Mouse (Mus musculus) CH12.LX (cell line): ENCODE results near the gene Hes2.
A peak's percentile ranks its signal among the peaks of the same experiment; 100 is the strongest.

Experiments
- CHD2 ChIP-seq: IDR thresholded peaks from 2 replicates; pipeline ENCODE4 v1.6.1; 2011; ENCODE audit warnings: low read length, improper control_type of control experiment
- CTCF ChIP-seq, 2 experiments: IDR thresholded peaks in 1 of 2; conservative IDR thresholded peaks in 1 of 2; 2 replicates each; pipeline ENCODE4 v1.5.1; 2011 to 2012; ENCODE audit warnings: low read depth in 2 of 2, low read length in 2 of 2, improper control_type of control experiment in 1 of 2, inconsistent platforms in 1 of 2, mild to moderate bottlenecking in 1 of 2, moderate library complexity in 1 of 2
- ELF1 ChIP-seq: IDR thresholded peaks from 2 replicates; pipeline ENCODE4 v1.6.1; 2014; ENCODE audit warnings: low read depth, mild to moderate bottlenecking, inconsistent platforms, low read length, improper control_type of control experiment
- POLR2A ChIP-seq: IDR thresholded peaks from 2 replicates; pipeline ENCODE4 v1.6.1; 2011; ENCODE audit warnings: low read depth, mild to moderate bottlenecking, improper control_type of control experiment, low read length
- TCF12 ChIP-seq: IDR thresholded peaks from 2 replicates; pipeline ENCODE4 v1.6.1; 2014; ENCODE audit warnings: low read depth, mild to moderate bottlenecking, inconsistent platforms, low read length, improper control_type of control experiment
- USF1 ChIP-seq: IDR thresholded peaks from 2 replicates; pipeline ENCODE4 v1.6.1; 2014; ENCODE audit warnings: low read depth, mild to moderate bottlenecking, inconsistent platforms, low read length, improper control_type of control experiment
- ZC3H11A ChIP-seq: IDR thresholded peaks from 2 replicates; pipeline ENCODE4 v1.6.1; 2012; ENCODE audit warnings: low read depth, mild to moderate bottlenecking, inconsistent platforms, low read length, improper control_type of control experiment

DNA sequence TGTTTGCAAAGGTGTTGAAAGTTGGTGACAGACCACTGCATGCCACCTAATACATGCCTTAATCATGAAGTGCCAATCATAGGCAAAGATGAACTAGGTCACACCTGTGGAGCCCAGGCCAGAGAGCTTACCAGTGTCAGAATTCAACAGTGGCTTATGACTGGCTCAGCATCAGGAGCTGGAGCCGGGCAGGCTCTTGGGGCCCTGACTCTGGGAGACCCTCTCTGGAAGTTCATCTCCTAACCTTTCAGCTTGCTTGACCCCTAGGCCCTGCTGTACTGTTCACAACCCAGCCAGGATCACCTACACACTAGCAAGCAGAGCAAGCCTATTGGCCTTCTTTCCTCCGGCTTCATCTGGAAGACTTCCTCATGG is 21.8 kb upstream of the Hes2 start:
- TF ChIP-seq ZC3H11A: no peak
- no peak for TF ChIP-seq USF1
- TF ChIP-seq CTCF (conservative IDR thresholded peaks at IDR 0.05 in 1 of 2, IDR thresholded peaks at IDR 0.05 in 1 of 2; ENCODE audit: low read depth in 2 of 2, low read length in 2 of 2): peak in 1 of 2 experiments; percentile 9; a peak in 1 of 4 replicates
- no peak for TF ChIP-seq CHD2
- no peak for TF ChIP-seq TCF12
- TF ChIP-seq ELF1: no peak
- TF ChIP-seq POLR2A: no peak
